Mouse (Mus musculus) layer of hippocampus, adult 9-10 months (tissue): ENCODE data around the gene Enoph1.

Experiments used
- DNase-seq: peaks from one replicate; pipeline ENCODE4 v3.0.0; 2022; ENCODE audit warnings: low spot score

Enoph1 gene

GRCm38 (mm10) chr5:100079040-100079930 is 39.5 kb downstream of the Enoph1 start:
- no peak for DNase-seq

GRCm38 (mm10) chr5:100079931-100080275 is 40.1 kb downstream of the Enoph1 start:
- no peak for DNase-seq

- DNase-seq = no peak
These were observed 42.2 kb downstream of the Enoph1 start for GRCm38 (mm10) chr5:100082006-100082405.

- no peak for DNase-seq
These were observed 44.3 kb downstream of the Enoph1 start for GRCm38 (mm10) chr5:100083953-100084562.

GRCm38 (mm10) chr5:100085097-100085496 is 45.3 kb downstream of the Enoph1 start:
- DNase-seq = no peak

- DNase-seq = no peak
These were observed 50.9 kb downstream of the Enoph1 start for GRCm38 (mm10) chr5:100090515-100091262.

GRCm38 (mm10) chr5:100091263-100091594 is 51.4 kb downstream of the Enoph1 start:
- no peak for DNase-seq

GRCm38 (mm10) chr5:100091602-100092001 is 51.8 kb downstream of the Enoph1 start:
- no peak for DNase-seq

- no peak for DNase-seq
These were observed 57.2 kb downstream of the Enoph1 start for GRCm38 (mm10) chr5:100096955-100097354.

- DNase-seq = no peak
These were observed 58.2 kb downstream of the Enoph1 start for GRCm38 (mm10) chr5:100097967-100098366.

- no peak for DNase-seq
These were observed 62.6 kb downstream of the Enoph1 start for GRCm38 (mm10) chr5:100102395-100102794.

GRCm38 (mm10) chr5:100108866-100109265 is 69.1 kb downstream of the Enoph1 start:
- DNase-seq = peak; percentile 79

GRCm38 (mm10) chr5:100109543-100110282 is 69.9 kb downstream of the Enoph1 start:
- DNase-seq = no peak

- no peak for DNase-seq
These were observed 70.8 kb downstream of the Enoph1 start for GRCm38 (mm10) chr5:100110581-100110980.

- no peak for DNase-seq
These were observed 73.6 kb downstream of the Enoph1 start for GRCm38 (mm10) chr5:100113403-100113802.
